Mouse (Mus musculus) stomach, postnatal 0 days (tissue): ENCODE results near the gene Nagpa.

Source experiments
- CTCF ChIP-seq: IDR thresholded peaks from 2 replicates; pipeline ENCODE4 v1.5.1; 2016; ENCODE audit warnings: antibody characterized with exemption, low read depth, mild to moderate bottlenecking, moderate library complexity
- EP300 ChIP-seq: optimal IDR thresholded peaks from 2 replicates; pipeline ENCODE3; 2016; ENCODE audit warnings: antibody characterized with exemption

DNA sequence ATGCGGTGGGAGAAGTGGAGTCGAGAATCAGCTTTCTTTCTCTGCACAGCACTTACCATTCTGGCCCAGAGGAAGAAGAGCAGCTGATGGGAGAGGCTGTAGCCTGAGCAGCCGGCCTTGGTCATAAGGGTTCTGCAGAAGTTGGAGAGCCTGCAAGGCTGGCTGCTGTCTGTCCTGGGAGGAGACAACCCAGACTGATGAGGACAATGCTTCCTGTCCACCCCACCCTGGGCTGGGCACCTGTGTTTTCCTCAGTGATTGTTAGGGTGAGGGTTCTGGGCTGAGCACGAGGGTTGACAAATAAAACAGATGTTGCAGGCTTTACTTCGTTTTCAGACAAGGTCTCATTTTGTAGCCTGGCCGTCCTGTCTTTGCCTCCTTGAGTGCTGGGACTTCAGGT, 12.9 kb upstream of the Nagpa start:
- TF ChIP-seq CTCF, result no peak
- no peak for TF ChIP-seq EP300
